Mouse (Mus musculus): ENCODE results near the gene Sfn.
"Not testable (repeated sequence)": the region's sequence is repeated elsewhere in the genome, so short reads cannot be mapped to it uniquely, and the experiment has no call there.

Gene Sfn

DNA sequence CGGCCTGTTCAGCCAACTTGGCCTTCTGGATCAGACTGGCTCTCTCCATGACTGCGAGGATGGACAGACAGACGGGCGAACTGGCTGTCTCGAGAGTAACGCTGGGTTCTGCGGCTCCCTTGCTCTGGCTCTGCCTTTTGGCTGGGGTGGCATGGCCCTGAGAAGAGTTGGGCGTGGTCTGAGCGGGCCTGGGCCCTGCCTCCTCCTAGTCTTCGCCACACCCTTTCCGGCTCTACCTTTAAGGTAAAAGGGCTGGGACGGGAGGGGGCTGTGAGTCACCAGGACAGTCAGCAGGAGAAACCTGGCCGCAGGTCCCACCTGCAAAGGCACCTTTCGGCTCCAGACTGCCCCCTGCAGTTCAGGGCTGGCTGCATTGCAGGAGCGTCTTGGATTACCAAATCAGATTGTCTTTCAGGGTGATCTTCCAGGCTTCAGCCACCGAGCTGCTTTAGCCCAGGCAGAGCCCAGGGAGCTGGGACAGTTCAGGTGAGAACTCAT lies at the start of gene Sfn:
Gene Sfn (minus strand): TSS at position 448 of the 498 bp plus-strand sequence.
- peak in 1 of 2 experiments; percentile 65 for DNase-seq (ENCODE audit: low spot score in 2 of 2)

DNA sequence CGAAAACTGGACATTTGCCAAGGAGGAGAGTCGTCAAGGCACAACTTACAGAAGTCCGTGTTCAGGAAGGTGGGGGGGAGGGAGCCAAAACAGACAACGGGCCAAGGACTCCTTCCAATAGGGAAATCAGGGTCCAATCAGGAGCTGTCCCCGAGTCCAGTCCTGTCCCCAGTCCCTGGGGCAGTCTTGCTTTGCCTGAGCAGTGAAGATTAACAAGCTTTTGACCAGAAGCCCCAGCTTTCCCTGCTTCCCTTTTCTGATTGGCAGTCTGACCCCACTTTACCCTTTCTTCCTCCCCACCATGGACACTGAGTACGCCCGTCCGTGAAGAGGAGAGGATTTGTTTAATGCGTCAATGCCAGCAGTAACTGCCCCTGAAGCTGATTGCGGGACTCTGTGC lies 49.5 kb upstream of the Sfn start:
- no peak for DNase-seq (ENCODE audit: low spot score in 2 of 2)

DNA sequence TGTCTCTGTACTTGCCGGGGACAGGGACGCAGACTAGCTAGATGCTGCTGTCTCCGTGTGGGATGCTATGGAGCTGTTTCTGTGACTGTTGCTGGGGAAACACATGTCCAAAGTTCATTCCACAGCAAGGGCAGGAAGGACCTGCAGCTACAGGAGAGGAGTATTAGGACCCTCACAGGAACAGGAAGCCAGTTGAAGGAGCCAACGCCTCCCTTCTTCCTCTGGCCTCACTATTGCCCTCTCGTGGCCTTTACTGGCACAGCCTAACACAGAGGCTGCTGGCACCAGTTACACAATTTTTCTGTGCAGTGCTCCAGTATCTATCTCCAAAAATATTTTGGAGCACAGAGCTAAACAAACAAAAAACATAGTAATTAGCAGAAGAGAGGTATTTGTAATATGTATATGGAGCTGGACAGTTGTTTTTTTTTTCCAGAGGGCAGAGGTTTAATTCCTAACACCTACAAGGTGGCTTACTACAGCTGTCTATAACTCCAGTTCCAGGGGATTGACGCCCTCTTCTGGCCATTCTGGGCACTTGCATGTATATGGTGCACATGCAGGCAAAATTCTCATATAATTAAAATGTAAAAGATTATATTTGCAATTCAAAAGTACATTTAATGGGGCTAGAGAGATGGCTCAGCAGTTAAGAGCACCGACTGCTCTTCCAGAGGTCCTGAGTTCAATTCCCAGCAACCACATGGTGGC lies 48.2 kb upstream of the Sfn start, which contains the start of gene Zdhhc18:
Gene Zdhhc18 (minus strand): TSS at position 166 of the 711 bp plus-strand sequence.
- peak; percentile 81 to 92 for DNase-seq (ENCODE audit: low spot score in 2 of 2)

DNA sequence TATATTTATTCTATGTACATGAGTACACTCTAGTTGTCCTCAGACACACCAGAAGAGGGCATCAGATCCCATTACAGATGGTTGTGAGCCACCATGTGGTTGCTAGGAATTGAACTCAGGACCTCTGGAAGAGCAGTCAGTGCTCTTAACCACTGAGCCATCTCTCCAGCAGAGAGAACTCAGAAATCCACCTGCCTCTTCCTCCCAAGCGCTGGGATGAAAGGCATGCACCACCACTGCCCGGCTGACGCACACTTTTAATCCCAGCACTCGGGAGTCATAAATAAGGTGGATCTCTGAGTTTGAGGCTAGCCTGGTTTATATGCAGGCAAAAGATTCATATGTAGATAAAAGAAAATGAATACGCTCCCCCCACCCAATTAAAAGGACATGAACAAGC lies 47.5 kb upstream of the Sfn start:
- DNase-seq (ENCODE audit: low spot score in 2 of 2) = not testable (repeated sequence)

DNA sequence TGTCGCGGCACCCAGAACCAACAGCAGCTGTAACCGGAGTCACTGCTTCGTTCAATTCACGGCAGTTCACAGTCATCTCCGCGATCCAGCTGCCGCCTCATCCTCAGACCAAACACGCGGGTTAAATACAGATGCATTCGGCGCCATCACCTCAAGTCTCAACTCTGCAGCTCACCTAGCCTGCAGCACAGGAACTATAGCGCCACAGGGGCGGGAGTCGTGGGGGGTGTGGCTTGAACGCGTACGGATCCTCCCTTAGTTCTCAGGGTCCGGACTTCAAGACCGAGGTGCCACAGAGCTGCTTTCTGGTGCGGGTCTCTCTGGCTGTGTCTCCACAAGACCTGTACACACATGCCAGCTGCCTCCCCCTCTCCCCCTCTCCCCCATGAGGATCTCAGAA lies 43.7 kb upstream of the Sfn start:
- no peak for DNase-seq (ENCODE audit: low spot score in 2 of 2)

DNA sequence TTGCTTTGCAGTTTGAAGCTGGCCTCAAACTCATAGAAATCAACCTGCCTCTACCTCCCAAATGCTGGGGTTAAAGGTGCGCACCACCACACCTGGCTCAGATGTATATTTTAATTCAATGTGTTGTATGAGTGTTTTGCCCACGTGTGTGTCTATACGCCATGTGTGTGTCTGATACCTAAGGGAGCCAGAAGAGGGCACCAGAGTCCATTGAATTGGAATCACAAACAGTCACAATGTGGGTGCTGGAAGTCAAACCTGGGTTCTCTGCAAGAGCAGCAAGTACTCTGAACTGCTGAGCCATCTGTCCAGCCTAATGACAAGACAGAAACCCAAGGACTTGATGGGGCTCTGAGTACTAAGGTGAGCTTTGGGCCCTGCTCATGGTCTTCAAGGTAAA lies 43.2 kb upstream of the Sfn start:
- no peak for DNase-seq (ENCODE audit: low spot score in 2 of 2)

DNA sequence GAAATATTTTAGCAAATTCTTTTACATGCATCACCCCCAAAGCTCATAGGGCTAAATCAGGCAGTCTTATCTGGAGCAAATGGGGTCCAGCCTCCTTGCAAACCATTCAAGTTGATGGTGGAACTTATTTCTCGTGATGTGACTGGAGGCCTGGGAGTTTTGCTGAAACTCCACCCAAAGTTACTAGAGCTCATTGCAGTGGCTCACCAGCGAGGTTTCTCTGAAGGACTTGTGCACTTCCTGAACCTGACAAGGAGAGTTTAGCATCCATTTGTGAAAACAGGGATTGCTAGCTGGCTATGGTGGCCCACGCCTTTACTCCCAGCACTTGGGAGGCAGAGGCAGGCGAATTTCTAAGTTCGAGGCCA lies 32.1 kb upstream of the Sfn start:
- DNase-seq (ENCODE audit: low spot score in 2 of 2) = no peak

DNA sequence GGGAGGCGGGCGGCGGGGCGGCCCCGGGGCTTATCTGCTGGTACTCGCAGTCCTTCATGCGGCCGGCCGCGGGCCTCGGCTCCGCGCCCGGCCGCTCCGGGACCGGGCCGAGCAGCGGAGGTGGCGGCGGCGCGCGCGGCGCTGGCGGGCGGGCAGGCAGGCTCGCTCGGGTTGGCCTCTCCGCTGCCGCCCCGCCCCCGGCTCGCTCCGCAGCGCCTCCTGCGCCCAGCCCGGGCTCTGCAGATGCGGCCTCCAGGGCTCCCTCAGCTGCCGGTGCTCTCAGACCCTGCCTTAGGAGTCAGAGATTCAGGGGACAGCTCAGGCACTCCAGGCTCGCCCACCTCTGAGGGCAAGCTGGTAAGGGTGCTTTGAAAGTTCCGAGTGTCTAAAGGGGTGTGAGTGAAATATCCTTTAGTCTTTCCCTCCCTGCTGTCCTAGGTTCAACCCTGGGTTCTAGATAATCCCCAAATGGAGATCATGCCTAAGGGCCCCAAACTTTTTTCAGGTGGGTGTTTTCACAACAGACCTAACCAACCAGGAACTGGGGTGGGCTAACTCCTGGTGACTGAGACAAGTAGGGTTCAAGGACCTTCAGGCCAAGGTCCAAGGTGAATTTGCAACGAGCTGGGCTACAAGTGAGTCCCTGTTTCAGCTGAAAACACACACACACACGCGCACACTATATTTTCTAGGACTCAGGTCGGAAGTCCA lies 31.5 kb upstream of the Sfn start:
- peak; percentile 84 to 93 for DNase-seq (ENCODE audit: low spot score in 2 of 2)

GRCm38 (mm10) chr4:133632483-133633327 lies 30.7 kb upstream of the Sfn start:
- DNase-seq (ENCODE audit: low spot score in 2 of 2) = peak; percentile 22 to 58

DNA sequence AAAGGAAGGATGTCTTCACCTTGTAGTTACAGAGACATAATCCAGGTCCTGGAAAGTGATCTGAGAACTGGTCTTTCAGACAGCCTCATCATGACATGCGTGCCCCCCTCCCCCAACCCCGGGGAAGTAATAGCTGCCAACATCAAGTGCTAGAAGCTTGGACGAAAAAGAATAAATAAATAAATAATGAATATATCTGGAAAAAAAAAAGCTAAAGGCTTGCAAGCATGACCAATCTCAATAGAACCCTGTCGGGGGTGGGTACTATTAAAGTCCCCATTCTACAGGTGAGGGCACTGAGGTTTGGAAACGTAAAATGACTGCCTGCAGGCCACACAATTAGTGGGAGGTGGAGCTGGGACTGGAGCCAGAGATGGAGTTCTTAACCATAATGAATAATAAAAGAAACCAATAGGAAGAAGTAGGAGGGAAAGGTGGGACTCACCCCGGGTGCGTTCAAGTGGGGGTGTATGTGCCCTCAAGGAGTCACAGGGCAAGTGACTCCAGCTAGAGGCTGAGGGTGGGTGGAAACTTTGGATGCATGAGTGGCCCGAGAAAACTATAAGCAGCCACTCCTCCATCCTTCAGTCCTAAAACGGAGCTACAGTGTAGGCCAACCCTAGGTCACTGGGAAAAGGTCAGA lies 29.9 kb upstream of the Sfn start:
- DNase-seq (ENCODE audit: low spot score in 2 of 2) = no peak

- no peak for DNase-seq (ENCODE audit: low spot score in 2 of 2)
Observed at GRCm38 (mm10) chr4:133631071-133631768, 29.3 kb upstream of the Sfn start.

DNA sequence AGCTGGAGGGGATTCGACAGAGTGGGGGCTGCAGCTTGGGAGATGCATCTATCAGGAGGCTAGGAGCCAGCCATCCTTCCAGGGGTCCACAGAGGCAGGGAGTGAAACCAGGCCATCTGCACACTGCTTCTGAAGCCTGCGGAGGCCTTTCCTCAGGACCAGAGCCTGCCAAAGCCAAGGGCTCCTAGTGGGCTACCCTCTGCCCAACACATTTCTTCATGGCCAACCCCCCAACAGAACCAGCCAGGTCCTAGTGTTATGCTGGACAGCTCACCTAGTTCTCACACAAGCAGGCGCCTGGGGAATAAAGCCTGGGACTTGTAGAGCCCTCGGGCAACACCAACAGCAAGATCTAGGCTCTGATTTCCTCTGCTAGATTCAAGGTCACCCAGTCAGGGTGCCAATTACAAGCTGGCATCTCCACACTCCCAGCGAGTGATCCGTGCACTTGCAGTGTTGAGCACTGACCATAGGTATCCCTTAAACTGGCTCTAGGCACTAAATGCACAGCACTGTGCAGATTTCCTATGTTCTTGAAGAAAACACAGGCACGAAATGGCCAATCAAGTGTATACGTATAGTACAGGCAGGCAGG lies 28.5 kb upstream of the Sfn start:
- no peak for DNase-seq (ENCODE audit: low spot score in 2 of 2)

DNA sequence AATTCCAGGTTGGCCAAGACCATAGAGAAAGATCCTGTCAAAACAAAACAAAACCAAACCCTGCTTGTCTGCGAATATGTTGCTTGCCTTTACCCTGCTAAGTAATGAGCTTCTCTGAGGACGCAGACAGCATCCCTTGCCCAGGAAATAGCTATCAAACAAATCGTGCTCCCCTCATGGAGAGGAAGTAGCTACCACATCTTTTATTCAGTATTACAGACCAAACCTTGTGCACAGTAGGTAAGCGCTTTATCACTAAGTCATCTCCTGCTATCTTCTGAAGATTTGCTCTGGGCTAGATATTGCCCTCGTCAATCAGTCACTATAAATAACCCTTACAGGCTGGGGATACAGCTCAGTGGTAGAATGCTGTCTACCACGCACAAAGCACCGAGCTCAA lies 27.2 kb upstream of the Sfn start:
- no peak for DNase-seq (ENCODE audit: low spot score in 2 of 2)

DNA sequence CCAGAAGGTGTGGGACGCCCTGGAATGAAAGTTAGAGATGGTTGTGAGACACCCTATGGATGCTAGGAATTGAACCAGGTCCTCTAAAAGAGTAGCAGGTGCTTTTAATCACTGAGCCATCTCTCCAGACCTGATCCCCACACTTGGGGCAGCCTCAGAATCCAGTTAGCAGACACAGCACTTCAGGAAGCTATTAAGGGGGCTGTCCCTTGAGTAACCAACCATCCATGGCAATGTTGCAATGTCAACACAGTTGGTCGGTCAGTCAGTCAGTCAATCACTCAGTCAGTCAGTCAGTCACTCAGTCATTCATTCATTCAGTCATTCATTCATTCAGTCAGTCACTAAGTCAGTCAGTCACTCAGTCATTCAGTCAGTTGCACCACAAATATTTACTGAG lies 26.5 kb upstream of the Sfn start:
- no peak for DNase-seq (ENCODE audit: low spot score in 2 of 2)

- DNase-seq (ENCODE audit: low spot score in 2 of 2) = no peak
Observed at GRCm38 (mm10) chr4:133627039-133627438, 25.1 kb upstream of the Sfn start.

- no peak for DNase-seq (ENCODE audit: low spot score in 2 of 2)
Observed at GRCm38 (mm10) chr4:133626621-133627020, 24.7 kb upstream of the Sfn start.

DNA sequence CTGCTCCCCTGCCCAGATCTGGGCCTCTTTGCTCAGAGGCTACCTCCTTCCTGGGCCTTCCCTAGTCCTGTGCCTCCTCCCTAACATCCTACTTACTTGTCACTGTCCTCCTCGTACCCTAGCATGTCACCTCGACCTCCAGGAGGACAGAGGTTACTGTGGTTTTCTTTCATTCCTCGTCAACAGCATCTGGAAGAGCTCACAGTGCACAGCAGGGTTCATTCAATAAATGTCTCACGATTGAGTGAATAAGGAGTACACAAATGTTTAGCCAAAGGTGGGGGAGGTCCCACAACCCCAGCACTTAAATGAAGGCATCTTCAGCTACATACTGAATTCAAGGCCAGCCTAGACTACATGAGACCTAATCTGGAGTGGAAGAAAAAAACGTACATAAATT lies 24.3 kb upstream of the Sfn start:
- DNase-seq (ENCODE audit: low spot score in 2 of 2) = no peak

- peak; percentile 65 to 72 for DNase-seq (ENCODE audit: low spot score in 2 of 2)
Observed at GRCm38 (mm10) chr4:133625621-133626071, 23.7 kb upstream of the Sfn start.

GRCm38 (mm10) chr4:133624830-133625229 lies 22.9 kb upstream of the Sfn start:
- DNase-seq (ENCODE audit: low spot score in 2 of 2) = no peak

- DNase-seq (ENCODE audit: low spot score in 2 of 2) = peak; percentile 37 to 48
Observed at GRCm38 (mm10) chr4:133622161-133622695, 20.3 kb upstream of the Sfn start.
